ENCODE assay signal across 22 mouse cellular contexts in the genomic region with DNA sequence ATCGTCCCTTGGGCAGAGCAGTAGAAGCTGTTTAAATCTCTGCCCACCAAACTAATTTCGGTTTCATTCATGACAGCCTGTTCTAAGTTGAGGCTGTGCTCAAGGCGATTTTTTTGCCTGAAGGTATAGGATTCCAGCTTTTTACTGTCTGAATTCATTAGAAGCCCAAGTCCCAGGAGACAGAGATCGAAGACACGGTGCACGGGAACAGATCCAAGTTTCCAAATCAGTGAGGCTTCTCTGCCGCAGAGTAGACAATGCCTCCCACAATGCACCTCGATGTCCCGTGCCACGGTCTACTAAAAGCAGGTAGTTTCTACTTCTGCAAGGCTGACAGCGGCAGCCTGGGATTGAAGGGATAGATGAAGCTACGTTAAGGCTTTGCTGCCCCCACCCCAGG.
DNase-seq lines count a peak whose midpoint lies in the region; ATAC-seq and TF ChIP-seq lines count a peak whose summit lies in the region.
"Had no signal": no experiment of that assay in that cellular context is flagged by ENCODE, and none has a peak within 500 bp of the region (broad histone marks: within the 10 kb centered on the region; RNA-seq: fewer than 3 reads in every experiment).

No protein-coding gene starts in this region.

- H3K27ac ChIP-seq in hindbrain, embryonic 13.5 days: no peak overlapping the region
- H3K27ac ChIP-seq in hindbrain, embryonic 11.5 days (ENCODE audit: low read depth, low read length): no peak overlapping the region
- no peak overlapping the region for H3K27ac ChIP-seq in embryonic facial prominence, embryonic 15.5 days (replicated peaks)
- no peak overlapping the region for H3K27ac ChIP-seq in midbrain, embryonic 16.5 days (ENCODE audit: low read length)
- H3K27ac ChIP-seq: embryonic facial prominence, embryonic 12.5 days; gastrocnemius, adult 2 months; kidney, embryonic 15.5 days; limb, embryonic 12.5 days; midbrain, embryonic 12.5 days had no signal

- no peak for ATAC-seq in hindbrain, embryonic 13.5 days (ENCODE audit: low FRiP score)
- ATAC-seq in hindbrain, embryonic 11.5 days (ENCODE audit: low FRiP score): no peak
- ATAC-seq in embryonic facial prominence, embryonic 15.5 days (ENCODE audit: insufficient number of reproducible peaks, low FRiP score, low TSS enrichment, low read depth): no peak
- ATAC-seq in midbrain, embryonic 16.5 days: 0 out of 2 replicates have a peak, but pooled peaks have one; percentile 21
- ATAC-seq: liver, postnatal 0 days had no signal

- TF ChIP-seq POLR2A in brain, embryonic 14.5 days (IDR thresholded peaks at IDR 0.05; ENCODE audit: borderline replicate concordance, extremely low read depth, insufficient read depth, insufficient read length, poor library complexity, severe bottlenecking): no peak

- H3K9ac ChIP-seq in hindbrain, embryonic 13.5 days: no peak overlapping the region
- H3K9ac ChIP-seq in hindbrain, embryonic 11.5 days (ENCODE audit: low read depth, low read length): no peak overlapping the region
- H3K9ac ChIP-seq in embryonic facial prominence, embryonic 15.5 days: no peak overlapping the region
- no peak overlapping the region for H3K9ac ChIP-seq in midbrain, embryonic 16.5 days (ENCODE audit: low read depth, low read length)
- H3K9ac ChIP-seq: embryonic facial prominence, embryonic 12.5 days; heart, embryonic 12.5 days; kidney, embryonic 15.5 days; limb, embryonic 12.5 days; liver, postnatal 0 days; midbrain, embryonic 12.5 days had no signal

- no peak for TF ChIP-seq CTCF in brain, embryonic 14.5 days (IDR thresholded peaks at IDR 0.05; ENCODE audit: borderline replicate concordance, extremely low read depth, insufficient read depth, insufficient read length)

- H3K27me3 ChIP-seq in hindbrain, embryonic 13.5 days: no peaks in the 10 kb centered on the region
- no peaks in the 10 kb centered on the region for H3K27me3 ChIP-seq in hindbrain, embryonic 11.5 days (ENCODE audit: control insufficient read depth, insufficient read depth, low read length)
- peaks cover 3% of the 10 kb centered on the region; the same call in 1 of the 2 replicates for H3K27me3 ChIP-seq in embryonic facial prominence, embryonic 15.5 days
- no peaks in the 10 kb centered on the region for H3K27me3 ChIP-seq in midbrain, embryonic 16.5 days (ENCODE audit: control insufficient read depth, insufficient read depth, low read depth, low read length)
- H3K27me3 ChIP-seq: embryonic facial prominence, embryonic 12.5 days; kidney, embryonic 15.5 days had no signal

- peaks cover 9% of the 10 kb centered on the region for H3K4me1 ChIP-seq in hindbrain, embryonic 13.5 days (replicated peaks)
- no peaks in the 10 kb centered on the region for H3K4me1 ChIP-seq in hindbrain, embryonic 11.5 days (replicated peaks; ENCODE audit: control insufficient read depth, insufficient read depth, low read length)
- no peaks in the 10 kb centered on the region for H3K4me1 ChIP-seq in embryonic facial prominence, embryonic 15.5 days
- 0 out of 2 replicates have a peak, but pooled peaks cover 10% of the 10 kb centered on the region for H3K4me1 ChIP-seq in midbrain, embryonic 16.5 days (ENCODE audit: control insufficient read depth, insufficient read depth, low read length)
- H3K4me1 ChIP-seq: embryonic facial prominence, embryonic 12.5 days; heart, embryonic 12.5 days; limb, embryonic 12.5 days; midbrain, embryonic 12.5 days had no signal

- H3K4me2 ChIP-seq in hindbrain, embryonic 13.5 days: peak overlapping the region; percentile 0; the same call in 1 of the 2 replicates
- H3K4me2 ChIP-seq in hindbrain, embryonic 11.5 days (replicated peaks; ENCODE audit: low read depth, low read length): no peak overlapping the region
- peak overlapping the region; percentile 19; the same call in 1 of the 2 replicates for H3K4me2 ChIP-seq in embryonic facial prominence, embryonic 15.5 days (replicated peaks)
- H3K4me2 ChIP-seq in midbrain, embryonic 16.5 days (ENCODE audit: low read length): peak overlapping the region; percentile 15
- H3K4me2 ChIP-seq: embryonic facial prominence, embryonic 12.5 days; heart, embryonic 12.5 days; kidney, embryonic 15.5 days; limb, embryonic 12.5 days; liver, embryonic 11.5 days; midbrain, embryonic 12.5 days had no signal

- DNase-seq in hindbrain, embryonic 11.5 days (ENCODE audit: low spot score): no peak
- DNase-seq in brain, embryonic 14.5 days (ENCODE audit: low read depth): peak; percentile 57
- DNase-seq in right cerebral cortex, postnatal 4 days: no peak
- DNase-seq in lung, adult 18-20 months: no peak
- DNase-seq: adrenal gland, postnatal 10 days; cerebellum, adult 9-11 months; gastrocnemius, adult 2 months; heart, adult 18-20 months; heart, postnatal 10 days; kidney, adult 11 months; kidney, postnatal 36 days; liver, postnatal 0 days; lung, postnatal 10 days had no signal

- no peak overlapping the region for H3K4me3 ChIP-seq in hindbrain, embryonic 13.5 days
- H3K4me3 ChIP-seq in hindbrain, embryonic 11.5 days (ENCODE audit: low read depth, low read length): no peak overlapping the region
- H3K4me3 ChIP-seq in embryonic facial prominence, embryonic 15.5 days (replicated peaks): no peak overlapping the region
- no peak overlapping the region for H3K4me3 ChIP-seq in midbrain, embryonic 16.5 days (ENCODE audit: low read depth, low read length)
- H3K4me3 ChIP-seq: embryonic facial prominence, embryonic 12.5 days; gastrocnemius, adult 2 months; heart, embryonic 12.5 days; kidney, embryonic 15.5 days; limb, embryonic 12.5 days; midbrain, embryonic 12.5 days had no signal

- H3K36me3 ChIP-seq in hindbrain, embryonic 13.5 days: no peaks in the 10 kb centered on the region
- H3K36me3 ChIP-seq in hindbrain, embryonic 11.5 days (ENCODE audit: control insufficient read depth, insufficient read depth, low read length): no peaks in the 10 kb centered on the region
- H3K36me3 ChIP-seq in embryonic facial prominence, embryonic 15.5 days: no peaks in the 10 kb centered on the region
- no peaks in the 10 kb centered on the region for H3K36me3 ChIP-seq in midbrain, embryonic 16.5 days (ENCODE audit: control insufficient read depth, insufficient read depth, low read length)
- H3K36me3 ChIP-seq: embryonic facial prominence, embryonic 12.5 days; heart, embryonic 12.5 days; kidney, embryonic 15.5 days; limb, embryonic 12.5 days; midbrain, embryonic 12.5 days had no signal

- H3K9me3 ChIP-seq in hindbrain, embryonic 13.5 days: no peaks in the 10 kb centered on the region
- H3K9me3 ChIP-seq in hindbrain, embryonic 11.5 days (ENCODE audit: control insufficient read depth, low read length): no peaks in the 10 kb centered on the region
- no peaks in the 10 kb centered on the region for H3K9me3 ChIP-seq in embryonic facial prominence, embryonic 15.5 days (replicated peaks)
- no peaks in the 10 kb centered on the region for H3K9me3 ChIP-seq in midbrain, embryonic 16.5 days (replicated peaks; ENCODE audit: control insufficient read depth, low read length, poor library complexity, severe bottlenecking)
- H3K9me3 ChIP-seq: embryonic facial prominence, embryonic 12.5 days; heart, embryonic 12.5 days; kidney, embryonic 15.5 days; limb, embryonic 12.5 days; midbrain, embryonic 12.5 days had no signal

- WGBS in hindbrain, embryonic 13.5 days: 53% methylated on average over 12 of the region's 12 CpGs
- 80% methylated on average over 12 of the region's 12 CpGs for WGBS in hindbrain, embryonic 11.5 days
- 44% methylated on average over 12 of the region's 12 CpGs for WGBS in embryonic facial prominence, embryonic 15.5 days
- WGBS in midbrain, embryonic 16.5 days: 52% methylated on average over 12 of the region's 12 CpGs
